Mouse (Mus musculus): ENCODE results near the gene Madcam1.

DNA sequence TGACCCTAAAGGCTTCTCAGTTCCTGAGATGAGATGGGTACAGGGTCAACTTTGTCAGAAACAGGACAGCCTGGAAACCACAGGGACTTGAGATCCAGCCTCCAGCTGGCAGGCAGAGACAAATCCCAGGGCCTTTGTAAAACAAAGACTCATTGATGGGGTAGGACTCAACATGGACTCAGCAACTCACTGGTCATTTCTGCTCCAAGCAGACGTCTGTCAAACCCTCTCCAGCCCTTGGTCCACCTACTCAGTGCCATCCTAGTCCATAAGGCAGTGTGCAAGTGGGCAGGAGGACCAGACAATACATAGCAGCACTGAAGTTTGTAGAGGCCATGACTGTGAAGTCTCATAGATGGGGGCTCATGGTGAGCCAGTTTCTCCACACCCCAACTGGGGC is 48.8 kb downstream of the Madcam1 start:
- TF ChIP-seq CTCF (conservative IDR thresholded peaks at IDR 0.05; ENCODE audit: low read length) (no peak), POU5F1 (IDR thresholded peaks at IDR 0.05; ENCODE audit: borderline replicate concordance, low read length) (no peak)
